In genomic region chr14:15438485-15439157, GRCm38 (mm10) we compare ENCODE assay signal across 8 mouse cellular contexts. TPM values are rescaled to one million over a fixed set of nuclear protein-coding genes. Genes with fewer than 3 reads are reported as not detected.
DNase-seq lines count a peak whose midpoint lies in the region; ATAC-seq lines count a peak whose summit lies in the region.

Gene Lrrc3b (minus strand): TSS chr14:15438987.

- no peaks in the 10 kb centered on the region for H3K36me3 ChIP-seq in forebrain, embryonic 15.5 days
- no peaks in the 10 kb centered on the region for H3K36me3 ChIP-seq in lung, embryonic 16.5 days (ENCODE audit: control insufficient read depth, insufficient read depth, low read length)

- under 1% methylated on average over 45 of the region's 51 CpGs for WGBS in forebrain, embryonic 15.5 days
- WGBS in lung, embryonic 16.5 days, result under 1% methylated on average over 44 of the region's 51 CpGs

- no peaks in the 10 kb centered on the region for H3K9me3 ChIP-seq in forebrain, embryonic 15.5 days
- H3K9me3 ChIP-seq in lung, embryonic 16.5 days (ENCODE audit: control insufficient read depth, low read length), result no peaks in the 10 kb centered on the region

- peak within 1 kb of the TSS; percentile 20; the same call in 1 of the 2 replicates for H3K27ac ChIP-seq in forebrain, embryonic 15.5 days (replicated peaks)
- no peak within 1 kb of the TSS; the same call in 1 of the 2 replicates for H3K27ac ChIP-seq in lung, embryonic 16.5 days (ENCODE audit: low read length)

- peak; percentile 84 for DNase-seq in R1 (ENCODE audit: low read depth, low spot score)
- peak; percentile 80 for DNase-seq in cerebellum, adult 11 months
- DNase-seq in heart, postnatal 36 days, result peak; percentile 62
- peak; percentile 47 to 51 for DNase-seq in layer of hippocampus, adult 8-10 months (ENCODE audit: low spot score in 2 of 2)
- DNase-seq in right cerebral cortex, postnatal 36 days (ENCODE audit: low spot score in 2 of 2), result peak; percentile 64 to 73
- no peak for DNase-seq in T-cell, adult 2 months (ENCODE audit: low spot score)

- H3K9ac ChIP-seq in forebrain, embryonic 15.5 days (replicated peaks), result peak within 1 kb of the TSS; percentile 51
- H3K9ac ChIP-seq in lung, embryonic 16.5 days (ENCODE audit: low read length), result peak within 1 kb of the TSS; percentile 64

- H3K27me3 ChIP-seq in forebrain, embryonic 15.5 days, result peaks cover 6% of the 10 kb centered on the region; the same call in 1 of the 2 replicates
- H3K27me3 ChIP-seq in lung, embryonic 16.5 days (ENCODE audit: control insufficient read depth, insufficient read depth, low read depth, low read length), result peaks cover 2% of the 10 kb centered on the region; the same call in 1 of the 2 replicates

- H3K4me3 ChIP-seq in forebrain, embryonic 15.5 days, result peak within 1 kb of the TSS; percentile 51
- H3K4me3 ChIP-seq in lung, embryonic 16.5 days (ENCODE audit: low read length), result peak within 1 kb of the TSS; percentile 57

- peak; percentile 92 for ATAC-seq in forebrain, embryonic 15.5 days (replicated peaks)
- peak; percentile 88 for ATAC-seq in lung, embryonic 16.5 days (ENCODE audit: low read depth)

- H3K4me1 ChIP-seq in forebrain, embryonic 15.5 days, result peaks cover 11% of the 10 kb centered on the region; the same call in 1 of the 2 replicates
- peaks cover 8% of the 10 kb centered on the region for H3K4me1 ChIP-seq in lung, embryonic 16.5 days (replicated peaks; ENCODE audit: control insufficient read depth, insufficient read depth, low read length)

- intact Hi-C loops in heart, postnatal 36 days (cut with DNase I), result loop anchor here (2.0 to 10.0 kb wide), 6 partner anchors 66 to 946 kb away; no protein-coding TSS in a partner anchor

- H3K4me2 ChIP-seq in forebrain, embryonic 15.5 days (replicated peaks), result peak within 1 kb of the TSS; percentile 80
- peak within 1 kb of the TSS; percentile 94 for H3K4me2 ChIP-seq in lung, embryonic 16.5 days (ENCODE audit: low read depth, low read length)

RNA-seq across cellular contexts. Expression of gene Lrrc3b, which starts in this region (rescaled TPM):
- polyA plus RNA-seq in forebrain, embryonic 15.5 days (2015; fragmentation: Nextera tagmentation; extraction: Ambion mirVana), result 6.5 and 6.9 TPM in 2 replicates
- 10 to 100 TPM; 20.5 to 34.4 TPM for total RNA-seq in heart, postnatal 36 days (2021)
- 10 to 100 TPM in 1 of 4 experiments, 1 to 10 TPM in 3; 8.1 to 10.9 (median 9.5) TPM for total RNA-seq in layer of hippocampus, adult 8-10 months (2022)
- polyA plus RNA-seq in lung, embryonic 16.5 days (2015; fragmentation: Nextera tagmentation; extraction: Ambion mirVana), result 3.1 and 4.3 TPM in 2 replicates
